Mouse (Mus musculus): ENCODE measurements around the gene Olfr557. TPM values are rescaled to one million over a fixed set of nuclear protein-coding genes. Genes with fewer than 3 reads are reported as not detected.

The Olfr557 gene
- polyA plus RNA-seq, 2 experiments = not detected

DNA sequence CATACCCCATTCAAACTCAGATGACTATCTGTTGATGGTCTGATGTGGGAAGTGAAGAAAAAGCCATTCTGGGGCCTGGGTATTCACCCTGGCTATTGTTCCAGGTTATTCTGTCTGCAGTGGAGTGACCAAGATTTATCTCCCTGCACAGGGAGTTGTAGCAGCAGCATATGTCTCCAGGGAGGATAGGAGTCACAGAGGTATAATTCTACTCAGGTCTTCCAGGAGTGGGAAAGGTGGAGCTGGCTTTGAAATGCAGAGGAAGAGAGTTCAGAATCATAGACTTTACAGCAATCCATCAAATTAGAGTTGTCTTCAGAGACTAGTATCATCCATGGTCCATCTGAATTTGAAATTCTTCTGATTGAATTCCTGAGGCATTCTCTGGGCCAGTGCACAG lies 31.7 kb downstream of the Olfr557 start, which contains the start of gene Olfr559:
Olfr559 (minus strand) TSS at position 101 of the 400 bp plus-strand sequence.
- H3K4me2 ChIP-seq (replicated peaks; ENCODE audit: low read depth, low read length, severe bottlenecking) = no peak within 1 kb of the TSS
- TF ChIP-seq POLR2A (IDR thresholded peaks at IDR 0.05; ENCODE audit: borderline replicate concordance, extremely low read depth, insufficient read depth, insufficient read length) = no peak
- ATAC-seq (ENCODE audit: low FRiP score, low read depth) (no peak), DNase-seq (ENCODE audit: low spot score) (no peak)
- no peak within 1 kb of the TSS for H3K4me3 ChIP-seq (replicated peaks; ENCODE audit: low read length)
- no peak within 1 kb of the TSS for H3K9ac ChIP-seq (ENCODE audit: low read depth, low read length, severe bottlenecking)
- no peak within 1 kb of the TSS for H3K27ac ChIP-seq (replicated peaks; ENCODE audit: low read depth, low read length)
- H3K9me3 ChIP-seq (ENCODE audit: control insufficient read depth, low read length) = no peaks in the 10 kb centered on the region
- no peaks in the 10 kb centered on the region for H3K36me3 ChIP-seq (ENCODE audit: control insufficient read depth, insufficient read depth, low read length)
- H3K27me3 ChIP-seq (ENCODE audit: control insufficient read depth, insufficient read depth, low read length) = no peaks in the 10 kb centered on the region
- no peaks in the 10 kb centered on the region for H3K4me1 ChIP-seq (ENCODE audit: control insufficient read depth, insufficient read depth, low read length)

DNA sequence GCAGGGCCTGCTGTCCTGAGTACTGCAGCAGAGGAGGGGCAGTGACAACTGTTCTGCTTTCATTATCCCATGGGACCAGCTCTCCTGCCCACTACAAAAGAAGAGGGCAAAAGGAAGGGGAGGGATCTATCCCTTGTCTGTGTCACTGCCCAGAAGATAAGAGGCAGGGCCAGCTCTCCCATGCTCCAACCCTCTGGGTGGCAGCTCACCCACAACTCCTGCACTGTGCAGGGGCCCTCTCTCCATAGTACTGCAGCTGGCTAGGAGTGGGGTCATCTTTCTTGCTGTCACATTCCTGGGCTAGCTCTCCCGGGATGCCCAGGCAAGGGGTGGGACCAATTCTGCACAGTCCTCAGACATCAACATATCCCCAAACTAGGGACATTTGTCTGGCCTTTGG lies 38.1 kb downstream of the Olfr557 start:
- Histone ChIP-seq H3K4me1 (ENCODE audit: control insufficient read depth, insufficient read depth, low read length) (no peaks in the 10 kb centered on the region), H3K9me3 (ENCODE audit: control insufficient read depth, low read length) (no peaks in the 10 kb centered on the region), H3K36me3 (ENCODE audit: control insufficient read depth, insufficient read depth, low read length) (no peaks in the 10 kb centered on the region), H3K27ac (replicated peaks; ENCODE audit: low read depth, low read length) (no peak overlapping the region), H3K4me2 (replicated peaks; ENCODE audit: low read depth, low read length, severe bottlenecking) (no peak overlapping the region), H3K27me3 (ENCODE audit: control insufficient read depth, insufficient read depth, low read length) (no peaks in the 10 kb centered on the region), H3K9ac (ENCODE audit: low read depth, low read length, severe bottlenecking) (no peak overlapping the region), H3K4me3 (replicated peaks; ENCODE audit: low read length) (no peak overlapping the region)
- 45% methylated on average over 1 of the region's 1 CpGs for WGBS
- ATAC-seq (ENCODE audit: low FRiP score, low read depth) = no peak
- no peak for TF ChIP-seq POLR2A (IDR thresholded peaks at IDR 0.05; ENCODE audit: borderline replicate concordance, extremely low read depth, insufficient read depth, insufficient read length)
- DNase-seq (ENCODE audit: low spot score) = no peak

DNA sequence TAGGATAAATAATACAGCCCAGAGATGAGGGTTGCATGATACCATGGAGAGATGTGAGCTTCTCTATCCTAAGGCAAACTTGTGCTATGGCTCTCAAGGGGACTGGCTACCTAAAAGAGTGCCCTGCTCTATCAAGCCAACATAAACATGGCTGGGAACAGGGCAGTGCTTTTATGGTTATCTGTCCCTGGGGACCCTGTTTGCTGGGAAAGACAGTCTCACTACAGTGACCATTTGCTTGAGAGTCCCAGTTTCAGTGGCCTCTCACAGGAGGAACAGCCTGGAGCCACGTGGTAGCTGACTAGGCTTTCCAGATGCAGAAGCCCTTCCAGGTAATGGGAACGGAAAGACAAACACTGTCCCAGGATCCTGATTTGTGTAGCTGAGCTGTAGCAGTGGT lies 42.0 kb downstream of the Olfr557 start:
- no peaks in the 10 kb centered on the region for H3K9me3 ChIP-seq (ENCODE audit: control insufficient read depth, low read length)
- no peaks in the 10 kb centered on the region for H3K27me3 ChIP-seq (ENCODE audit: control insufficient read depth, insufficient read depth, low read length)
- H3K27ac ChIP-seq (replicated peaks; ENCODE audit: low read depth, low read length) = no peak overlapping the region
- H3K4me1 ChIP-seq (ENCODE audit: control insufficient read depth, insufficient read depth, low read length) = no peaks in the 10 kb centered on the region
- H3K4me3 ChIP-seq (replicated peaks; ENCODE audit: low read length) = no peak overlapping the region
- H3K36me3 ChIP-seq (ENCODE audit: control insufficient read depth, insufficient read depth, low read length) = no peaks in the 10 kb centered on the region
- 32% methylated on average over 2 of the region's 2 CpGs for WGBS
- TF ChIP-seq POLR2A (IDR thresholded peaks at IDR 0.05; ENCODE audit: borderline replicate concordance, extremely low read depth, insufficient read depth, insufficient read length) = no peak
- ATAC-seq (ENCODE audit: low FRiP score, low read depth) (no peak), DNase-seq (ENCODE audit: low spot score) (no peak)
- no peak overlapping the region for H3K9ac ChIP-seq (ENCODE audit: low read depth, low read length, severe bottlenecking)
- no peak overlapping the region for H3K4me2 ChIP-seq (replicated peaks; ENCODE audit: low read depth, low read length, severe bottlenecking)

Other genes starting within 250 kb of the Olfr557 start
- gene Olfr543, start 214.2 kb upstream of the Olfr557 start, polyA plus RNA-seq (2012; rRNA removed) = not detected in 2 replicates
- gene Olfr543, start 214.2 kb upstream of the Olfr557 start, polyA plus RNA-seq (2014; fragmentation: Nextera tagmentation; extraction: Ambion mirVana) = 0.36 and 0.44 TPM in 2 replicates
- not detected in 2 replicates for gene Olfr544, start 207.6 kb upstream of the Olfr557 start, polyA plus RNA-seq (2012; rRNA removed)
- gene Olfr544, start 207.6 kb upstream of the Olfr557 start, polyA plus RNA-seq (2014; fragmentation: Nextera tagmentation; extraction: Ambion mirVana) = 0.11 and 0.18 TPM in 2 replicates
- gene Olfr545, start 196.3 kb upstream of the Olfr557 start, polyA plus RNA-seq (2012; rRNA removed) = not detected in 2 replicates
- not detected in 2 replicates for gene Olfr545, start 196.3 kb upstream of the Olfr557 start, polyA plus RNA-seq (2014; fragmentation: Nextera tagmentation; extraction: Ambion mirVana)
- not detected in 2 replicates for gene Olfr547, start 161.2 kb upstream of the Olfr557 start, polyA plus RNA-seq (2012; rRNA removed)
- gene Olfr547, start 161.2 kb upstream of the Olfr557 start, polyA plus RNA-seq (2014; fragmentation: Nextera tagmentation; extraction: Ambion mirVana) = not detected in 2 replicates
- gene Olfr548-ps1, start 155.0 kb upstream of the Olfr557 start, polyA plus RNA-seq (2012; rRNA removed) = not detected in 2 replicates
- gene Olfr548-ps1, start 155.0 kb upstream of the Olfr557 start, polyA plus RNA-seq (2014; fragmentation: Nextera tagmentation; extraction: Ambion mirVana) = not detected in 2 replicates
- gene Olfr549, start 146.0 kb upstream of the Olfr557 start, polyA plus RNA-seq (2012; rRNA removed) = not detected in 2 replicates
- gene Olfr549, start 146.0 kb upstream of the Olfr557 start, polyA plus RNA-seq (2014; fragmentation: Nextera tagmentation; extraction: Ambion mirVana) = not detected in 2 replicates
- 3.4 and 4.0 TPM in 2 replicates for gene Trim21, start 130.4 kb upstream of the Olfr557 start, polyA plus RNA-seq (2012; rRNA removed)
- gene Trim21, start 130.4 kb upstream of the Olfr557 start, polyA plus RNA-seq (2014; fragmentation: Nextera tagmentation; extraction: Ambion mirVana) = 0.81 and 1.2 TPM in 2 replicates
- not detected in 2 replicates for gene Olfr550, start 124.5 kb upstream of the Olfr557 start, polyA plus RNA-seq (2012; rRNA removed)
- not detected in 2 replicates for gene Olfr550, start 124.5 kb upstream of the Olfr557 start, polyA plus RNA-seq (2014; fragmentation: Nextera tagmentation; extraction: Ambion mirVana)
- not detected in 2 replicates for gene Olfr551, start 104.0 kb upstream of the Olfr557 start, polyA plus RNA-seq (2012; rRNA removed)
- not detected in 2 replicates for gene Olfr551, start 104.0 kb upstream of the Olfr557 start, polyA plus RNA-seq (2014; fragmentation: Nextera tagmentation; extraction: Ambion mirVana)
- not detected in 2 replicates for gene Olfr552, start 98.1 kb upstream of the Olfr557 start, polyA plus RNA-seq (2012; rRNA removed)
- not detected in 2 replicates for gene Olfr552, start 98.1 kb upstream of the Olfr557 start, polyA plus RNA-seq (2014; fragmentation: Nextera tagmentation; extraction: Ambion mirVana)
- gene Olfr553, start 77.7 kb upstream of the Olfr557 start, polyA plus RNA-seq (2012; rRNA removed) = not detected in 2 replicates
- gene Olfr553, start 77.7 kb upstream of the Olfr557 start, polyA plus RNA-seq (2014; fragmentation: Nextera tagmentation; extraction: Ambion mirVana) = not detected in 2 replicates
- not detected in 2 replicates for gene Olfr554, start 57.5 kb upstream of the Olfr557 start, polyA plus RNA-seq (2012; rRNA removed)
- gene Olfr554, start 57.5 kb upstream of the Olfr557 start, polyA plus RNA-seq (2014; fragmentation: Nextera tagmentation; extraction: Ambion mirVana) = not detected in 2 replicates
- gene Olfr555, start 37.1 kb upstream of the Olfr557 start, polyA plus RNA-seq (2012; rRNA removed) = not detected in 2 replicates
- not detected in 2 replicates for gene Olfr555, start 37.1 kb upstream of the Olfr557 start, polyA plus RNA-seq (2014; fragmentation: Nextera tagmentation; extraction: Ambion mirVana)
- gene Olfr556, start 31.0 kb upstream of the Olfr557 start, polyA plus RNA-seq (2012; rRNA removed) = not detected in 2 replicates
- gene Olfr556, start 31.0 kb upstream of the Olfr557 start, polyA plus RNA-seq (2014; fragmentation: Nextera tagmentation; extraction: Ambion mirVana) = not detected in 2 replicates
- 38.1 and 41.4 TPM in 2 replicates for gene Trim68, start 8.6 kb upstream of the Olfr557 start, polyA plus RNA-seq (2012; rRNA removed)
- 13.4 and 15.3 TPM in 2 replicates for gene Trim68, start 8.6 kb upstream of the Olfr557 start, polyA plus RNA-seq (2014; fragmentation: Nextera tagmentation; extraction: Ambion mirVana)
- gene Olfr558, start 6.3 kb downstream of the Olfr557 start, polyA plus RNA-seq (2012; rRNA removed) = 0.87 and 0.99 TPM in 2 replicates
- 0.33 and 0.37 TPM in 2 replicates for gene Olfr558, start 6.3 kb downstream of the Olfr557 start, polyA plus RNA-seq (2014; fragmentation: Nextera tagmentation; extraction: Ambion mirVana)
- not detected in 2 replicates for gene Olfr33, start 23.2 kb downstream of the Olfr557 start, polyA plus RNA-seq (2012; rRNA removed)
- gene Olfr33, start 23.2 kb downstream of the Olfr557 start, polyA plus RNA-seq (2014; fragmentation: Nextera tagmentation; extraction: Ambion mirVana) = not detected in 2 replicates
- gene Olfr559, start 31.6 kb downstream of the Olfr557 start, polyA plus RNA-seq (2012; rRNA removed) = not detected in 2 replicates
- not detected in 2 replicates for gene Olfr559, start 31.6 kb downstream of the Olfr557 start, polyA plus RNA-seq (2014; fragmentation: Nextera tagmentation; extraction: Ambion mirVana)
- gene Olfr560, start 63.5 kb downstream of the Olfr557 start, polyA plus RNA-seq (2012; rRNA removed) = 0.04 and 0.05 TPM in 2 replicates
- gene Olfr560, start 63.5 kb downstream of the Olfr557 start, polyA plus RNA-seq (2014; fragmentation: Nextera tagmentation; extraction: Ambion mirVana) = not detected in 2 replicates
- 0.45 and 0.62 TPM in 2 replicates for gene Olfr78, start 63.6 kb downstream of the Olfr557 start, polyA plus RNA-seq (2012; rRNA removed)
- 0.07 and 0.18 TPM in 2 replicates for gene Olfr78, start 63.6 kb downstream of the Olfr557 start, polyA plus RNA-seq (2014; fragmentation: Nextera tagmentation; extraction: Ambion mirVana)
- not detected in 2 replicates for gene Olfr561, start 75.3 kb downstream of the Olfr557 start, polyA plus RNA-seq (2012; rRNA removed)
- not detected in 2 replicates for gene Olfr561, start 75.3 kb downstream of the Olfr557 start, polyA plus RNA-seq (2014; fragmentation: Nextera tagmentation; extraction: Ambion mirVana)
- not detected in 2 replicates for gene Olfr564, start 107.6 kb downstream of the Olfr557 start, polyA plus RNA-seq (2012; rRNA removed)
- not detected in 2 replicates for gene Olfr564, start 107.6 kb downstream of the Olfr557 start, polyA plus RNA-seq (2014; fragmentation: Nextera tagmentation; extraction: Ambion mirVana)
- gene Olfr566, start 162.9 kb downstream of the Olfr557 start, polyA plus RNA-seq (2012; rRNA removed) = not detected in 2 replicates
- gene Olfr566, start 162.9 kb downstream of the Olfr557 start, polyA plus RNA-seq (2014; fragmentation: Nextera tagmentation; extraction: Ambion mirVana) = not detected in 2 replicates
- not detected in 2 replicates for gene Olfr568, start 181.2 kb downstream of the Olfr557 start, polyA plus RNA-seq (2012; rRNA removed)
- not detected in 2 replicates for gene Olfr568, start 181.2 kb downstream of the Olfr557 start, polyA plus RNA-seq (2014; fragmentation: Nextera tagmentation; extraction: Ambion mirVana)
- gene Olfr569, start 195.0 kb downstream of the Olfr557 start, polyA plus RNA-seq (2012; rRNA removed) = not detected in 2 replicates
- gene Olfr569, start 195.0 kb downstream of the Olfr557 start, polyA plus RNA-seq (2014; fragmentation: Nextera tagmentation; extraction: Ambion mirVana) = not detected in 2 replicates
- gene Olfr570, start 198.7 kb downstream of the Olfr557 start, polyA plus RNA-seq (2012; rRNA removed) = not detected in 2 replicates
- not detected in 2 replicates for gene Olfr570, start 198.7 kb downstream of the Olfr557 start, polyA plus RNA-seq (2014; fragmentation: Nextera tagmentation; extraction: Ambion mirVana)
- not detected in 2 replicates for gene Olfr571, start 221.6 kb downstream of the Olfr557 start, polyA plus RNA-seq (2012; rRNA removed)
- gene Olfr571, start 221.6 kb downstream of the Olfr557 start, polyA plus RNA-seq (2014; fragmentation: Nextera tagmentation; extraction: Ambion mirVana) = not detected in 2 replicates
- gene Olfr572, start 228.5 kb downstream of the Olfr557 start, polyA plus RNA-seq (2012; rRNA removed) = not detected in 2 replicates
- gene Olfr572, start 228.5 kb downstream of the Olfr557 start, polyA plus RNA-seq (2014; fragmentation: Nextera tagmentation; extraction: Ambion mirVana) = not detected in 2 replicates
- not detected in 2 replicates for gene Olfr573-ps1, start 246.7 kb downstream of the Olfr557 start, polyA plus RNA-seq (2012; rRNA removed)
- gene Olfr573-ps1, start 246.7 kb downstream of the Olfr557 start, polyA plus RNA-seq (2014; fragmentation: Nextera tagmentation; extraction: Ambion mirVana) = not detected in 2 replicates